Mouse (Mus musculus): Measurements from ENCODE around the gene Fdx1.
A peak's percentile ranks its signal among the peaks of the same experiment; 100 is the strongest.

Fdx1 gene

DNA sequence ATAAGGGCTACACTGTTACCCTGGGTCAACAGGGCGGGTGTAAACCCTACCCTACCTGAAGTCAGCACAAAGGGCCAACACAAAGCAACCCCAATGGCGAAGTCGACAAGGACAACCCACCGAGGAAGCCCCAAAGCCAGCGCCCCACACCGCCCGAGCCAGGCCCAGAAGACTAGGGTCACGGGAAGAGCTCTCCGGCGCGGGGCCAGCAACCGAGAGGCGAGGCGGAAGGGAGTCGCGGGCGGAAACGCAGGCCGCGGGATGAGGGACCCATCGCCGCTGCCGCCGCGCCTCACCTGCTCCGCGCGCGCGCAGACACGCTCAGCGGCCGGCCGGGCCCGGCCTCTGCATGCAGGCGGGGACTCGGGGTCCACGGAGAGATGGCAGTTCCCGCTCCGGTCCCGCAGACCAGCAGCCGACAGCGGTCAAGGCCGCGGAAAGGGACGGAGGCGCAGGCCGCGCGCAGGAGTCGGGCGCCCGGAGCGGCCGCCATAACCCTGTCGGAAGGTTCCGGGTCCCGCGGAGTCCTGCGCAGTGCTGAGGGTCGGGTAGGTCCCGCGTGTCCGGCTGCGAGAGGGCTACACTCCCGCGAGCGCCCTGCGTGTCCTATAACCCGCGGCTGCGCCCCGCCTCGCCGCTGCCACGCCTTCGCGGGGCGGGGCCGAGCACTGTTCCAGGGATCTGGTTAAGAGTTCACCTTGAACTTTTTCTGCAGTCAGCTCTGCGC is at the start of gene Fdx1:
Gene Fdx1 (minus strand): TSS at position 582 of the 727 bp plus-strand sequence.
- peak; percentile 90 to 92 for DNase-seq

DNA sequence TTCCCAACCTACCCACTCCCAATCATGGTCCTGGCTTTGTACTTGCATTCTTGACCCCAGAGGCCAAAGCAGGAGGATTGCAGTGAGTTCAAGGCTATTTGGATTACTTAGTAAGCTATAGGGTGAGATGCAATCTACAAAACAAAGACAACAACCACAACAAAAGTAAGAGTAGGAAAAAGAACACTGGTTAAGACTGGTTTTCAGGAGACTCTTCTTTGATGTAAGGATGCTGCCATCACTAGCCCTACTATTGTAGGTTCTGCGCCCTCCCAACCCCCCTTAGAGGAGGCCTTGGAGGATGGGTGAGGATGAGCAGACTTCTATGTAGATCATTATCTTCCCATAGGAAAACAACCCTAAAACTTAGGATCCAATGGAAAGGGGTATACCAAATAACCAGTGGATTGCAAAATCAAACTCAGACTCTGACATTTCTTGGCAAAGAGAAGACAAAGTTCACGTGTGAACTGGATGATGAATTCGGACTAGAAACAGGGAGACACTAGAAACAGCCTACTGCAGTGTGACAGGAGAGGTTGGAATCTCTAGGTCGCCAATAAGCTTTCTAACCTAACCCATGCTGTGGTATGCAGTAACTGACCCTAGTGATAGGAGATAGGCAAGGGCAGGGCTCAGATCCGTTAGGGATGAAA is 49.6 kb upstream of the Fdx1 start:
- DNase-seq, result no peak

DNA sequence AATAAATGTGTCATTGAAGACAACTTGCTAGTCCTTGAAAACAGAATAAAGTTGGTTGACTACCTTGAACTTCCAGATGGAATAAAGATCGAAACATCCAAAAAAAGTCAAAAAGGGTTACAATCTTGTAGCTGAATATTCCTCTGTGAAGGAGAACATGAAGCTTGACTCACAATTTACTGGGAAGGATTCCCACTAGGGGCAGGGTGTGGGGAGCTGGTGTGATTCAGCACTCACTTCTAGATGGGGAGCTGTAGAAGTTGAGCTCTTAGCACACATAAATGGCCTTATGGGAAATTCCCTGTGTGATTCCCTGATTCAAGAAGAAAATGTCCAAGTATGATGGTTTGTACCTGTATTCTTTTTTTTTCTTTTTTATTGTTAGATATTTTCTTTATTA is 49.0 kb upstream of the Fdx1 start:
- no peak for DNase-seq

DNA sequence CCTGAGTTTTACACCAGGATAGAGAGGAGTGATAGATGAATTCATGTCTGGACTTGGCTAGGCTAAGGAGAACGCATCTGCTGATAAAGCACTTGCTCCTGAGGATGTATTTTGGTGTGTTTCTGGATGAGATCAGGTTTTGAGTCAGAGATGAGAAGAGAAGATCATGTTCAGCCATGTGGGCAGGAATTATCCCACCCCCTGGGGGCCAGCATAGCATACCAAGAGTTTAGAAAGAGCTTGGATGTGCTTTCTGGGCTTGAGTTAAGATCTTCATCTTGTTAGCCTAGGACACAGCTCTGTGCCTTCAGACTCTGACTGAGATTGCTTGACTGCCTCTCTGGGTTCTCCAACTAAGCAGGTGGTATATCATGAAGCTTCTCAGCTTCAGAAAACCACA is 45.2 kb upstream of the Fdx1 start:
- no peak for DNase-seq

DNA sequence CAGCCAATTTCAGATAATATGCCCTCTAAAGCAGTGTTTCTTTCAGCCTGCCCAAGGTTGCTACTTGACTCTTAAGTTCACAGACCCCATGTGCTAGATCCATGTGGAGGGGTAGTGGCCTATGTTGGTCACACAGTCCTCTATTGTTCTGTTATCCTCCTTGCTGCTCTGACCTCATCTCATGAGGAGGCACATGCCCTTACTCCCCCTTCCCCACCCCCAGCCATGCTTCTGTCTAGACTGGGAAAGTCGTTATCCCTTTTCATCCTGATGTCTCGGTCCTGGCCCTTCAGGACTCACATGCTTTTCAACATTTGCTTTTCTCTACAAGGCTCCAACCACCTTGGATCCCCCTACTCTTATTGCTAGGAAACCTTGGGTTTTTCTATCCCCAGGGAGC is 44.0 kb upstream of the Fdx1 start:
- DNase-seq, result no peak

DNA sequence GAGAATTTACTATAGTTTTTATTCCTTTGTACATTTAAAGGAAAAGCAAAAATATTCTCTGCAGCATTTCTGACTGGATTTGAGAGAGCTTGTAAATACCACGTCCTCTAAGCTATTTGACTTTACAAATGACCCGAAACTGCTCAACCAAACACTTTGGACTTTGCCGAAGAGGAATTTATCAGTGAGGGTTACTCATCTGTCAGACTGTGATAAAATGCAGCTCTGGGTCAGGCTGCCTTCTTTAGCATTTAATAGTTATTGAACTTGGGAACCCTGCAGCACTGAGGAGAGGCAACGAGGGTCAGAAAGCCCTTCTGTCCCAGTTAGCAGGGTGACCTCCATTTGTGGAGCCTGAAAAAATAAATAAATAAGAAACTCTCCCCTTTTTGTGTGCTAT is 40.1 kb upstream of the Fdx1 start:
- DNase-seq, result no peak

DNA sequence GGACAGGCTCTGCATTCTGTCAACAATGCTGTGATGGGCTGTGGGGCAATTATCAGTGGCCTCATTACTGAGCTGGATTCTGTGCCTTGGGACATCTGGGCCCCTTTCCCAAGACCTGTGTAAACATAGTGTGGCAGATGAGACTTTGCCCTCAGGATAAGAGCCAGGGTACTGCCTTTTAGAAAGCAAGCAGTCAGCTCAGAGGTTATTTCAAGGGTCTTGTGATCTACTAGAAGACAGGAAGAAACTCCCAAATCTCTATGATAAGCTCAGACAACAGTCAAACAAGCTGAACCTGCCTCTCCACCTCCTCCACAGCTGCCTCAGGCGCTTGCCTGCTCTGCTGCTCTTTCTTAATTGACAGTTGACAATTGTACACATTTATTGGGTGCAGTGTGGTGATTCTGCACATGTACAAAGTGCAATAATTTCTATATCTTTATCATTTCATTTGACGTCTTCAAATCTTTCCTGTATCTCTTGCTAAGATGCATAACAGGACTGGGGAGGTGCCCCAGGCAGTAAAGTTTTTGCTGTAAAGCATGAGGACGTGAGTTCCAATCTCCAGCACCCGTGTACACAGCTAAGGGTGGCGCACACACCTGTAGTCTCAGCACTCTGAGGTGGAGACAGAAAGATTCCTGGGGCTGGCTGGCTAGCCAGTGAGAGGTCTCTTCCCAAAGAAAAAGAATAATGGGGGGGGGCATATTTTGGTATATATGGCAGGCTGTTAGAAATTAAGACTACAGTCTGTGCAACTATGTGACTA is 32.2 kb upstream of the Fdx1 start:
- peak; percentile 68 to 75 for DNase-seq

DNA sequence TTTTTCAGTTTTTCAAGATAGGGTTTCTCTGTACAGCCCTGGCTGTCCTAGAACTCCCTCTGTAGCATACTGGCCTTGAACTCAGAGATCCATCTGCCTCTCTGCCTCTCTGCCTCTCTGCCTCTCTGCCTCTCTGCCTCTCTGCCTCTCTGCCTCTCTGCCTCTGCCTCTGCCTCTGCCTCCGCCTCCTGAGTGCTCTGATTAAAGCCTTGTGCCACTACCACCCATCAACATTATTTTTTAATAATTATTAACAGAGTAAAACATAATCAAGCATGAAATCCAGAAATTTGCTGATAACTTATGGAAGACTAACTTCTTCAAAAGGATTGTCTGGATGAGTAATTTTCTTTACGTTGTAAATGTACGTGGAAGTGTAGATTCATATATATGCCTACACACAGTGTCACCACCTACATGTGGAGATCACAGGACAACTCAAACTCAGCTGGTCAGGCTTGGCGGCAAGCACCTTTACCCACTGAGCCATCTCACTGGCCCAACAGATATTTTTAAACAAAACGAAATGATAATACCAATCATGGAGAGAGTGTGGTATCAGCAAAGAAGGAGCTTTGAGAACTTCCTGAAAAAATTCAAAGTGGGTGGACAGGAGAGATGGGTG is 31.4 kb upstream of the Fdx1 start:
- DNase-seq, result peak in 1 of 2 experiments; percentile 31

DNA sequence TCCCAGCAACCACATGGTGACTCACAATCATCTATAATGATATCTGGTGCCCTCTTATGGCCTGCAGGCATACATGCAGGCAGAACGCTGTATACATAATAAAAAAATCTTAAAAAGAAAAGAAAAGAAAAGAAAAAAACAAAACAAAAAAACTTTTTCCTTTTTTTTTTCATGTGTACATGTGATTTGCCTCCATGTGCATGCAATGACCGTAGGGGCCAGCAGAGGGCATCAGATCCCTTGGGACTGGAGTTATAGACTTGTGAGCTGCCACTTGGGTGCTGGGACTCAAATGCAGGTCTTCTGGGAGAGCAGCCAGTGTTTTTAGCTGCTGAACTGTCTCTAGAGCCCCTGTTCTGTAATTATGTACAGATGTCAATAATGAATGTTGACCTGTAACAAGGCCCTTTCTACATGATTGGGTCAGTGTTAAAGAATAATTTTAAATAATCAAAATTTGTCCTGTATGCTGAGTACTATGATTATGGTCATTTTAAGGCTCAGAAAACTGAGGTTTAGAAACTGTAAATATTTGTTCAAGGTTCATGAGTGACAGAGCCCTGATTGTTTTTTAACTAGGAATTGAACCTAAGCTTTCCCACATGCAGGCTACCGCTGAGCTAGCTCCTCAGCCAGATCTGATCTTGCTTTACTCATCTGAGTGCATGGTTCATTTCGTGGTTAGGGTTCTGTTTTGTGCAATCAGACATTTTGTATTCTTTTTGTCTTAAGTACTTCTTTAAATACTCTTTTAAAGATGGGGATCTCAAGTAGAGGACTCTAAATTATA is 30.3 kb upstream of the Fdx1 start:
- DNase-seq, result peak in 1 of 2 experiments; percentile 70

DNA sequence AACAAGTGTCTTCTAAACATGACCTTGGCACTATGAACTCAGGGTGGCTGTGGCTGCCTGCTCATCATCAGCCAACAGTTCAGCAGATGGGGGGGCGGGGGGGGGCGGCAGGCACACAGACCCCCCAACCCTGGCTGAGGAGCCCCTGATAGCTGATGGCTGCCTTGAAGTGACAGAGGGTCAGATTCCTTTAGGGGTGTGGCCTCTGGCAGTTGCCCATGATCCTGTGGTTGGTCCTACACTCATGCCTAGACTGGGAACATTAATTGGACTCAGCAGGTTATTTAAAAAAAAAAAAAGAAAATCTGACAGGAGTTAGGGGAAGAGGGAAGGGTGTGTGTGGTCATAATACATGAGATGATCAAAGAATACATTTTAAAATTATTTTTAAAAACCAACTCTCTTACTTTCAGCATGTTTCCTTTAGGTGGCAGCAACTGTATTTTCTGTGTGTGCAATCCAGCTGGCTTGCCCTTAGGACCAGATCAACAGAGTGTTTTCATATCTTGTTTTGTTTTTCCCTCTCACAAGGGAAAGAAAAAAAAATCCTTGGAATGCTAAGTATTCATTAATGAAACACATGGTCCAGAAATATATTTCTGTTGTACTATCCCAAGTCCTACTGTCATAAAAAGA is 28.0 kb upstream of the Fdx1 start:
- DNase-seq, result peak in 1 of 2 experiments; percentile 33

DNA sequence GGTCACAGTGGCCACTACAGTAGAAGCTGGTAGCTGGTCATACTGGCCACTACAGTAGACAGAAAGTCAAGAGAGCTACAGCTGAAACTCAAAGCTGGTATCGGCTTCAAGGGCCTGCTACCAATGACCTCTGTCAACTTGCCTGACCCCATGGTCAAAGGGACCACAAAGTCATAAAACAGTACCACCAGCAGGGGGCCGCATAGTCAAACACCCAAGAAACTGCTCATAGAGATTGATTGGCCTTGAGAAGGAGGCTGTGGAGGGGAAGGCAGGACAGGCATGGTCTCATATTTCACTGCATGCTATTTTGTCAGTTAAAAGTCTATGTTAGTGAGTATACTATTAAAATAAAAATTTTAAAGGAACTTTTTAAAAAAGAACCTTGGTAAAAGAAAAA is 27.5 kb upstream of the Fdx1 start:
- DNase-seq, result peak; percentile 49 to 73

DNA sequence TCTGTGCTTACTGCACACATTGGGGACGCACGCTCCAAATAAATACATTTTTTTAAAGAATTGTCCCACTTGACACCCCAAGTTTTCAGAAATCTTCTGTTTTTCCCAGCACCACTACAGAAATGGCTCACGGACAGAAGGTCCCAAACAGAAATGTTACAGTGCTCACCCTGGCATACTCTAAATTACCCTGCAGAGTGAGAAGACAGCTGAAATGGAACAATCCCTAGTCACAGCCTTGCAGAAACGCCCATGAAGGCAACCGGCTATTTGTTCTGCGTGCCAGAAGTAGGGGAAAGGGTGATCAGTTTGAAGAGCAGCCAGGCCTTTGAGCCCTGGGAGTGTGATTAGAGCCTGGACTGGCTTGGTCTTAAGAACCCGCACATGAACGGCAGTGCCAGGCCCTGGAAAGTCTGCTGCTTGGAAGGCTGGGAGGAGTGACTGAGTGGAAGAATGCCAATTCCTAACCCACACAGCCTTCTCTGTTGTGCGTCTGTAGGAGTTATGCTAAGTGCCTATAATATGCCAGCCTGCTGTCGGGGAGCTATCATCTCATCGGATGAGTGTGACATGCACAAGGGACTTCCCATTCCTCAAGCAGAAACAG is 22.2 kb upstream of the Fdx1 start:
- peak in 1 of 2 experiments; percentile 21 for DNase-seq

DNA sequence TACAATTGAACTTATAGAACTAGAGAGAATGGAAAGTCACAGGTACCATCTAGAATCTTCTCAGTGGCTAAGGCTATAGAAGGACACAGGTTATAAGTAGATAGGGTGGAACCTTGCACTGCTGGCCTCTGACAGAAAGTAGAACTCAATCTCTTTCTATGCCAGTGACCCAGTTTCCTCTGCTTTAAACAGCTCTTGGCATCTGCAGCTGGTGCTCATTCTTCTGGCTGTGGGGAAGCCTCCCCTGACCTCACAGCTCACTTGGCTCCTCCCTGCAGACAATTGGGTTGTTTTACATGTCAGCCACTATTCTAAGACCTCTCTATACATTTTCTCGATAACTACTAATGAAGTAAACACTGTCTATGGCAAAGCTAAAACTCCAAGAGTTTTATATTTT is 17.8 kb upstream of the Fdx1 start:
- no peak for DNase-seq

DNA sequence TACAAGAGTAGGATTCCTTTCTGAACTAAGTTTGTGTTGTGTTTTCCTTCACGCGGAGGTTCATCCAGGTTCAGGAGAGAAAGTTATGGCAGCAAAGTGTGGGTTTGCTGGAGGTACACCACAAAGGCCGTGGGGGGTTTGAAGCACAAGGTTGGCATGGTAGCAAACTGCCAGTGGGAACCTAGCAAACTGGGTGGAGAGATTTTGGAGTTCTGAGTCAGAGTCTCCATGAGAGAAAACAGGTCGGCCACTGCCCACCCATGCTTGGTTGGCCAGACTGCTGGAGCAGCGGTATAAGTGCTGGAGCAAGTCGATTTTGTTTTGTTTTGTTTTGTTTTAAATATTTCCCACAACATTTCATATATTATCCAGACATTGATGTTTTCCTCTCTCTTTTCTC is 15.9 kb upstream of the Fdx1 start:
- DNase-seq, result no peak

DNA sequence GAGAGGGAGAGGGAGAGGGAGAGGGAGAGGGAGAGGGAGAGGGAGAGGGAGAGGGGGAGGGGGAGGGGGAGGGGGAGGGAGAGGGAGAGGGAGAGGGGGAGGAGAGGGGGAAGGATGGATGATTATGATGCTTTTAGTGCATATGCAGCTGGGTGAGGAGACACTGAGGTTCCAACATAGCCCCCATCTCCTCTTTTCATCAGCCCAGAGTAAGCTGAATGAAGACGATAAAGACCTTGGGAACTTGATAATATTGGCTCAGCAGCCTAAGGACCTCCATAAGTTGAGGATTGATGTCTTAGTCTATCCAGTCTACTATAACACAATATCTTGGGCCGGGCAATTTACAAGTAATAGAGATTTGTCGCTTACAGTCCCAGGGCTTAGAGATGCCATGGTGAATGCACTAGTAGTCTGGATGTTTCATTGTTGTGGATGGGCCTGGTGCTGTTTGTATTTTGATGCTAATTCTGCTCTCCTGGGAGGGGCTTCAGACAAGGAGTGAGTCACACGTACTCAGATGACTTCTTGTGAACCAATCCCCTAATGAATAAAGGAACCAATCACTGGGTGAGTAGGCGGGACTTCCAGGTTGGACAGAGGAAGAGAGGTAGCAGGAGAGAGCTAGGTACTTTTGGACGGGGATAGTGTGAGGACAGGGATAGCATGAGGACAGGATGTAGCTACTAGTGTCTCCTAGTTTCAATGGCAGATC is 15.3 kb upstream of the Fdx1 start:
- no peak for DNase-seq

DNA sequence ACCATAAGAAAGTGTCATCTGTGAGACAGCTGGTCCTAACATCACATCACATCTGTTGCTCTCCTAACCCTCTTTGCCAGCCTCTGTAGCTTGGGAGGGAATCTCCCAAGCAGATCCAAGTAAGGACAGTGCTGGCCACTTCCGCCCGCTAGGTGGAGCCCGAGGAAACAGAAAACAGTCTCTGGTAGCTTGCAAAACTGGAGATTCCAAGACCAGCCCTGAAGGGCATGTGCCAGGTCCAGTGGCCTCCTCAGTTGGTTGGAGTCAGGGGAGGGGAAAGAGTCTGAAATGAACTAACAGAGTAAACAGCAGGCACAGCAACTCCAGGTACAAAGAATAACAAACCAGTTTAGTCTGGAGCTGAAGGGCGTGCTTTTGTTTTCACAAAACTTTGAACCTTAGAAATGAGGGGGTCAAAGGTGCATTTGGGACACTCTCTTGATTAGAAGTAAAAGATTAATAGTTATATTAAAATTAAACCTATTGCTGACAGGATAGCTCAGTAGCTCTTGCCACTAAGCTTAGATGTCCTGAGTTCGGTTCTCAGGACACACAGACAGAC is 14.2 kb upstream of the Fdx1 start:
- peak; percentile 93 to 96 for DNase-seq

DNA sequence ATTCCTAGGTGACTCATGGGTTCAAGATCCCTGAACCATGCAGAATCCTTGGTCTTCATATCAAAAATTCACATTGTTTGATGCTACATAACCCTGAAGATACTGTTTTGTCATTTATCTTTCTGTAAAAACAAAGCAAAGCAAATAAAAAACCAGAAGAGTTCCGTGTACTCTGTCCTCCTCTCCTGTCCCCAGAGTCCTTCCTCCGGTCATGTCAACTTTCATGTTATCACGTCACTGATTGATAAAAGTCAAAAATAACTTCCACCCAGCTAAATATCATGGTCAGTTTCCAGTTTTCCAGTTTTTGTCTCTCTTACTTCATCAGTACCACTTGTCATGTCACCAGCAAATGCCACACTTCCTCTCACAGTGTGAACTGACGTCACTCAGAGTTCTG is 11.5 kb upstream of the Fdx1 start:
- DNase-seq, result no peak

DNA sequence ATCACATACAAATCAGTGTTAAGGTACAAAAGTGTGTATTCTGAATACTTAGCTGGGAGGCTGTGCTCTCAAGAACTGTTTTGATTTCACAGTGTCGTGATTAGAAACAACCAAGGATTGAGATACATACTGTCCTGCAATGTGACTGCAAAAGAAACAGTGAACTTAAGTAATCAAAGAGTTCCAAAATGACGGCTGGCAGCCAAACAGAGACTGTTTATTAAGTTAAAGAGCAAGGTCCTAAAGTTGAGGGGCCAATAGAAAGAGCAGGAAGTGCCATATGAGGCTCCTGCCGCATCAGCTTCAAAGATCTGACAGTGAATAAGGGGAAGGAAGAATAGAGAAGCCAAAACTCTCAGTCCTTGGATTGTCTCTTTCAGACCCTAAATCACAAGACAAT is 10.5 kb upstream of the Fdx1 start:
- no peak for DNase-seq

DNA sequence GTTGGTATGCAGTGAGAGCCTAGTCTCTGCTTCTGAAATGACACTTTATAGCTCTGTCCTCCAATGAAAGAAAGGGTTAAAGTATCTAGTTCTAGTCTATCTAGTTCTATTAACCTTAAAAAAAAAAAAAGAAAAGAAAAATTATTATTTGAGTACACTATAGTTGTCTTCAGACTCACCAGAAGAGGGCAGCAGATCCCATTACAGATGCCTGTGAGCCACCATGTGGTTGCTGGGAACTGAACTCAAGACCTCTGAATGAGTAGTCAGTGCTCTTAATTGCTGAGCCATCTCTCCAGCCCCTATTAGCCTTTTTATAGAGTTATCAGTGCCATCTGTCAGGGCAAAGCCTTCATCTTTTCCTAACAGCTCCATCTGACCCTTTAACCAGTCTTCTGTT is 3.0 kb upstream of the Fdx1 start:
- no peak for DNase-seq

DNA sequence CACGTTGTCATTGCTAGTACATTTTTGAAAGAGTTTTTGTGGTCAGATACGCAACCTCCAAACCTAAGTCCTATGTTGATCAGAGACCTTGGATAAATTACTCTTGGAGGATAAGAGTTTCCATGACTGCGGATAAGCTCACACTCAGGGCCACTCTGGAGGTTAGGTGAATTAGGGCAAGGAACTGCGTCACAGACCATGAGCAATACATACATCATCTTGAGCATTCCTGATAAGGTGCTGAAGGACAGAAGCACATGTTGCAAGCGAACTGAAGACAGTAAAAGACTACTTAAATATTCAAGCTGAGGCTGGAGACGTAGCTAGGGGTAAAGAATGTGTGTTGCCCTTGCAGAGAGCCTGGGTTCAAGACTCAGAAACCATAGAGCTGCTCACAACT is 754 bp upstream of the Fdx1 start:
- no peak for DNase-seq
